Mouse (Mus musculus): ENCODE measurements around the gene Krtap12-1.
"Not testable (repeated sequence)": the region's sequence is repeated elsewhere in the genome, so short reads cannot be mapped to it uniquely, and the experiment has no call there.

The Krtap12-1 gene

DNA sequence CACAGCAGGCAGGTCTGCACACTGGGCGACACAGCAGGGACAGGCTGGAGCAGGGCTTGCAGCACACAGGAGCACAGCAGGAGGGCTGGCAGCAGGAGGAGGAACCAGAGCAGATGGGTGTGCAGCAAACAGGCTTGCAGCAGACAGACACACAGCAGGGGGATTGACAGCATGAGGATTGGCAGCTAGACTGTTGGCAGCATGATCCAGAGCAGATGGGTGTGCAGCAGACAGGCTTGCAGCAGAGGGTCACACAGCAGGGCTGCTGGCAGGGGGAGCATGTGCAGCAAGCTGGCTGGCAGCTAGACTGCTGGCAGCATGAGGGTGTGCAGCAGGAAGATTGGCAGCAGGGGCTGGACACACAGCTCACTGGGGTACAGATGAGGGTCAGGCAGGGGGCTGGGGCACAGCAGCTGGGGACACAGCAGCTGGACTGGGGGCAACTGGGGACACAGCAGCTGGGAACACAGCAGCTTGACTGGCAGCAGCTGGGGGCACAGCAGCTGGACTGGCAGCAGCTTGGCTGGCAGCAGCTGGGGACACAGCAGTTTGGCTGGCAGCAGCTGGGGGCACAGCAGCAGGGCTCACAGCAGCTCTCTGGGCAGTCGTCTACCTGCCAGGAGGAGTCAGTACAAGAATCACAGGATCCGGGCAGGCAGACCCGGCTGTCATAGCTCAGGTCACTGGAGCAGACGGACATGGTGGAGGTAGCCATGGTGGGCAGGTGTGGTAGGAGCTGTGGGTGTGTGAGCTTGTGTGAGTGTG is 21.7 kb downstream of the Krtap12-1 start, which contains the start of gene Gm18596:
Gene Gm18596, minus strand, starts transcription at position 715 of the 765 bp plus-strand sequence.
- not testable (repeated sequence) for DNase-seq (ENCODE audit: low read depth)

DNA sequence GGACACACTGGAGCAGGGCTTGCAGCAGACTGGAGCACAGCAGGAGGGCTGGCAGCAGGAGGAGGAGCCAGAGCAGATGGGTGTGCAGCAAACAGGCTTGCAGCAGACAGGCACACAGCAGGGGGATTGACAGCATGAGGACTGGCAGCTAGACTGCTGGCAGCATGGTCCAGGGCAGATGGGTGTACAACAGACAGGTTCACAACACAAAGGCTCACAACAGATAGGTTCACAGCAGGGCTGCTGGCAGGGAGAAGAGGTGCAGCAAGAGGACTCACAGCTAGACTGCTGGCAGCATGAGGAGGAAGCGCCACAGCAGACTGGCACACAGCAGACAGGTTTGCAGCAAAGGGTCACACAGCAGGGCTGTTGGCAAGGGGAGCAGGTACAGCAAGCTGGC is 30.3 kb downstream of the Krtap12-1 start:
- not testable (repeated sequence) for DNase-seq (ENCODE audit: low read depth)

DNA sequence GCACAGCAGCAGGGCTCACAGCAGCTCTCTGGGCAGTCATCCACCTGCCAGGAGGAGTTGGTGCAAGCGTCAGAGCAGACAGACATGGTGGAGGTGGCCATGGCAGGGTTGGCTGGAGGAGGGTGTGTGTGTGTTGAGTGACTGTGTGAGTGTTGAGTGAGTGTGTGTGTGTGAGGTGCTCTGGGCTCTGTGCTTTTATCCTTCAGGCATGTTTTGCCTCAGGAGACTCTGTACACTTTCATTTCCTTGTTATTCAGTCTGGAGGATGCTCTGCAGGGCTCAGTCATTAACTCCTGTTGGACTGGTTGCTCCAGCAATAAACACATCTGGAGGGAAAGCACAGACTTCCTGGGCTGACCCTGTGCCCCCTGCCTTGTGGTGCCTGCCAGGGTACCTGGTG is 30.9 kb downstream of the Krtap12-1 start, which contains the start of gene Gm9736:
Gene Gm9736, minus strand, starts transcription at position 101 of the 400 bp plus-strand sequence.
- DNase-seq (ENCODE audit: low read depth), result not testable (repeated sequence)

DNA sequence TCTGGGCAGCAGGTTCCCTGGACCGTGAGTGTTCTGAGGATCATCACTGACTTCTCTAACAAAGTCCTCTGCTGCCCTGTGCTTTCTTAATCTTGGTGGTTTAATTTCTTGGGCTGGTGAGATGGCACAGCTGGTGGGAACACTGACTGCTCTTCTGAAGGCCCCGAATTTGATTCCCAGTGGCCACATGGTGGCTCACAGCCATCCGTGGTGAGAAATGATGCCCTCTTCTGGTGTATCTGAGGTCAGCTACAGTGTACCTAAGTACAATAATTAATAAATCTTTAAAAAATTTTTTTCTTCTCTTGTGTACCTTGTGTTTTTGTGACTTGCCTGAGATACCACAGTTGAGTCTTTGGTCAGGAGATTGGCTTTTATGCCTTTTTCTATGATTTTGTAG is 31.9 kb downstream of the Krtap12-1 start:
- DNase-seq (ENCODE audit: low read depth), result not testable (repeated sequence)

DNA sequence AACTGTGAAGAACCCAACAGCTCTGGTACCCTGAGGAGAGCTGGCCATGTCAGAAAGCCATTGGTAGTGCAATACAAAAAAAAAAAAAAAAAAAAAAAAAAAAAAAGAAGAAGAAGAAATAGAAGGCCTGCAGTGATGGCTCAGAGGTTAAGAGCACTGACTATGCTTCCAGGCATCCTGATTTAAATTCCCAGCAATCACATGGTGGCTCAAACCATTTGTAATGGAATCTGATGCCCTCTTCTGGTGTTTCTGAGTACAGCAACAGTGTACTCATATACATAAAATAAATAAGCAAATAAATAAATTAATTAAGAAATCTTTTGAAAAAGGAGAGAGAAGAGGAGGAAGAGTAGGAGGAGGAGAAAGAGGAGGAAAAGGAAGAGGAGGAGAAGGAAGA is 33.0 kb downstream of the Krtap12-1 start:
- DNase-seq (ENCODE audit: low read depth), result peak; percentile 22

DNA sequence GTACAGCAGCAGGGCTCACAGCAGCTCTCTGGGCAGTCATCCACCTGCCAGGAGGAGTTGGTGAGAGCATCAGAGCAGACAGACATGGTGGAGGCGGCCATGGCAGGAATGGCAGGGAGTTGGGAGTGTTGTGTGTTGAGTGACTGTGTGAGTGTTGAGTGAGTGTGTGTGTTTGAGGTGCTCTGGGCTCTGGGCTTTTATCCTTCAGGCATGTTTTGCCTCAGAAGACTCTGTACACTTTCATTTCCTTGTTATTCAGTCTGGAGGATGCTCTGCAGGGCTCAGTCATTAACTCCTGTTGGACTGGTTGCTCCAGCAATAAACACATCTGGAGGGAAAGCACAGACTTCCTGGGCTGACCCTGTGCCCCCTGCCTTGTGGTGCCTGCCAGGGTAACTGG is 39.2 kb downstream of the Krtap12-1 start, which contains the start of gene Gm3233:
Gene Gm3233, minus strand, starts transcription at position 101 of the 400 bp plus-strand sequence.
- DNase-seq (ENCODE audit: low read depth), result not testable (repeated sequence)

DNA sequence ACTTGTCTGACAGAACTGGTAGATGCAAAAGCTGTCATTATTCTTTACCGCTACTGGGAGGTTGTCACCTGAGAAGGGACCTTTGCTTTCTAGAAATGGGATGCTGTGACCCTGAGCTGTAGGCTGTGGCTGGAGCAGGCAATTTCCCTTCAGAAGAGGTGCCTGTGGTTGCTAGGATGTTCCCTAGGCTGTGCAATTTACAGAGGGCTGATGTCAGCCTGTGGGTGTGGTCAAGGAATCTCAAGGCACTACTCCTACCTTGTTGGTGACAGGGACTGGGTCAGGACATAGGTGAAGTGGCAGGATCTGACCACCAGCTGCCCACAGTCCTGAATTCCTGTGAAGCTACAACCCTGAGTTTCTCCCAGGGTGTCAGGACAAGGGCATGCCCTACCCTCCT is 49.3 kb downstream of the Krtap12-1 start:
- no peak for DNase-seq (ENCODE audit: low read depth)

Data from induced T-regulatory cell, adult 2 months (primary cell).